Mouse (Mus musculus): ENCODE results near the gene Iqcg.
"Not testable (repeated sequence)": the region's sequence is repeated elsewhere in the genome, so short reads cannot be mapped to it uniquely, and the experiment has no call there.

Iqcg gene

DNA sequence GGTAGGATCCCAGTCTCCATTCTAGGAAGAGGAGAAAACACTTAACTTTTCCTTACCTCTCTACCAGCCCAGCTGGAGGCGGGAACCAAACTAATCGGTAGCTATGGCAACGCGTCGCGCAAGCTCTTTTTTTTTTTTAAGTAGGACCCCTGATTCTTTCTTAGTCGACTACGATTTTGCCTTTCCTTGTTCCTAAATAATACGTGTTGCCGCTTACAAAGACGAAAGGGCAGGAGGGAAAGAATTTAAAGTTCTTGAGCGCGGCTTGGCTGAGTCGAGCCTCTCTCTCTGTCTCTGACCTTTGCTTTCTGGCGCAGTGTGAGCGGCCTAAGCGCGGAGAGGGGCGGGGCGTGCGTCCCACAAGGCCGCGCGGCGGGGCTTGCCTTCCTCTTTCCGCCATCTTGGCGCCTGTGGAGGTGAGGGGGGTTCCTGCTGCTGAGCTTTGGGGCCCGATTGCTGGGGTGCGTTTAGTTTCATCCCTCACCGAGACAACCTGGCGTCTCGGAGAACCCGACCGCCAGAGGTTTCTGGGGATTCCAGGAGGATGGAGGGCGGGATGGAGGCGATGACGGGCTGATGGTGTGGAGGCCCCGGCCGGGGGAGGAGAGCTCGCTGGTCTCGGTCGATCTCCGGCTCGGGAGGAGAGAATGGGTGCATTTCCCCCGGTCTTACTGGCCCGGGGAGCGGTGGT is at the start of gene Iqcg, which contains the start of gene Rpl35a:
TSS of gene Iqcg (minus strand) at position 124 of the 691 bp plus-strand sequence.
TSS of gene Rpl35a (plus strand) at position 359 of the 691 bp plus-strand sequence.
- DNase-seq (ENCODE audit: low read depth in 1 of 2, low spot score in 2 of 2) = peak; percentile 78 to 88

GRCm38 (mm10) chr16:33085666-33086065 is 29.6 kb upstream of the Iqcg start:
- no peak for DNase-seq (ENCODE audit: low read depth in 1 of 2, low spot score in 2 of 2)

DNA sequence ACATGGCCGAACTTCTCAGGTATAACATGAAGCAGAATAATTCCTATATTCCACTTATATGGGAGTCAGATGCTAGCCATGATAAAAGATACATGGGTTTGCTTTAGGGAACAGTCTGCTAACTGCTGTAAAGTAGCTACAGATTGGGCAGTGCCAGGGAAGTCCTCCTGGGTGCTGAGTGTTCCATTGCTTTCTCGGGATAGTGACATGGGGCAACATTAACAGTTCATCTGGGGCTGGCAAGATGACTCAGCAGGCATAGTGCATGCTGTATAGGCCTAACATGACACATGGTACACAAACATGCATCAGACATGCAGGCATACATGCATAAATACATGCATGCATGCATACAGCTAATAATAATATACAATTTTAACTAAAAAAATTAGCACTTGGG is 28.0 kb upstream of the Iqcg start:
- DNase-seq (ENCODE audit: low read depth in 1 of 2, low spot score in 2 of 2) = no peak

- no peak for DNase-seq (ENCODE audit: low read depth in 1 of 2, low spot score in 2 of 2)
These were observed 26.9 kb upstream of the Iqcg start for GRCm38 (mm10) chr16:33082951-33083350.

GRCm38 (mm10) chr16:33080063-33080462 is 24.0 kb upstream of the Iqcg start:
- no peak for DNase-seq (ENCODE audit: low read depth in 1 of 2, low spot score in 2 of 2)

- DNase-seq (ENCODE audit: low read depth in 1 of 2, low spot score in 2 of 2) = no peak
These were observed 21.1 kb upstream of the Iqcg start for GRCm38 (mm10) chr16:33077069-33077627.

DNA sequence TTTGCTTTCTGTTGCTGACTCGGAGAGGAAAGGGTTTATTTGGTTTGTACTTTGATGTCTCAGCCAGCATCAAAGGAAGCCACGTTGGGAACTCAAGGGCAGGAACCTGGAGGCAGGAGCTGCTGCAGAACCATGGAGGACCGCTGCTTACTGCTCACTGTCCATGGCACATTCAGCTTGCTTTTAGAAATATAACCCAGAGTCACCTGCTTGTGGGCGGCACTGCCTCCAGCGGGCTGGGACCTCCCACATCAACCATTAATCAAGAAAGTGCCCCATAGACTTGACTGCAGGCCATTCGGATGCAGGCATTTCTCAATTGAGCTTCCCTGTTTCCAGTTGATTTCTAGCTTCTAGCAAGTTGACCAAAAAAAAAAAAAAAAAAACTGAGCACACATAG is 20.1 kb upstream of the Iqcg start:
- no peak for DNase-seq (ENCODE audit: low read depth in 1 of 2, low spot score in 2 of 2)

DNA sequence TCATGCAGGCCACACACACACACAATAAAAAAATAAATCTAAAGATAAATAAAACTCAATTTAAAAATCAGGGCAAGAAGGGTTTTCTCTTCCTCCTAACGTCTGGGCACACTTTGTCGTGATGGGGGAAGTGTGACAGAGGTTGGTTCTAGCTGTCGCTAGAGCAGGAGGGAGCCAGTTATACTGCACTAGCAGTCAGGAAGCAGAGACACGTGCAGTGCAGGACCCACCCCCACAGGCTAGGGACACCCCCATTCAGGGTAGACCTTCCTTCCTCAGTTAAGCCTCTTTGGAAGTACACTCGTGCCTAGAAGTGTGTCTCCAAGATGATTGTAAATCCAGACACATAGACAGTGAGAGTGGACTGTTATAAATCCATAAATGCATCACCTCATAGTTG is 18.9 kb upstream of the Iqcg start:
- DNase-seq (ENCODE audit: low read depth in 1 of 2, low spot score in 2 of 2) = no peak

GRCm38 (mm10) chr16:33072871-33073557 is 17.0 kb upstream of the Iqcg start:
- no peak for DNase-seq (ENCODE audit: low read depth in 1 of 2, low spot score in 2 of 2)

GRCm38 (mm10) chr16:33070928-33071327 is 14.9 kb upstream of the Iqcg start:
- DNase-seq (ENCODE audit: low read depth in 1 of 2, low spot score in 2 of 2) = no peak

DNA sequence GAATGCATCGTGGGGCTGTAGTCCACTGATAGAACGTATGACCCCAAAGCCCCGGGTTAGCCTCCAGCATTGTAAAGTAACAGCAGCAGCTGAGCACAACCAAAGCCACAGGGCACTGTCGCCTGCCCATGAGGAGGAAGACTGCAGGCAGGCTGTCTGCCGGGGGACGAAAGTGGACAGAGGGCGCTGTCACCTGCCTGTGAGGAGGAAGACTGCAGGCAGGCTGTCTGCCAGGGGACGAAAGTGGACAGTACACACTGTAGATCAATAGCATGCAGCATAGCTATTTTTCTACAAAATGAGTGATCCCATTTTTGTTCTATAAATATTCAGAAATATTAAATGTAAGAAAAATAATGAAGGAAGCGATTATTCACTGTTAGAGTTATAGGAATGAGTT is 8.6 kb upstream of the Iqcg start:
- DNase-seq (ENCODE audit: low read depth in 1 of 2, low spot score in 2 of 2) = no peak

DNA sequence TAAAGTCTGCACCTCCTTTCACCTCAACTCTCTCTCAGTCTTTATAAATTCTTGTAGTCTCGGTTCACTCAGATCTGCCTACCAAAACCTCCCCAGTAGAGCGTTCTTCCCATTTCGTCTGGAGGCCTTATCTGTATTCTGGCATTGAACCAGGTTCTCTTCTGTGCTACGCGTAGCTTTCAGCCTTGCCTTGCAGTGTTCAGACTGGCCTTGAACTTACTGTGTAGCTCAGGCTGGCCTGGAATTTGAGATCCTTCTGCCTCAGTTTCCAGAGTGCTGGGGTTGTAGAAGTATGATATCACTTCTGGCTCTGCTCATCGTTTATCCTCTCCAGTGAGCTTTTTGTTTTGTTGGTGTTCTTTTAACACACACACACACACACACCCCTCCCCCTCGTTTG is 7.2 kb upstream of the Iqcg start:
- no peak for DNase-seq (ENCODE audit: low read depth in 1 of 2, low spot score in 2 of 2)

DNA sequence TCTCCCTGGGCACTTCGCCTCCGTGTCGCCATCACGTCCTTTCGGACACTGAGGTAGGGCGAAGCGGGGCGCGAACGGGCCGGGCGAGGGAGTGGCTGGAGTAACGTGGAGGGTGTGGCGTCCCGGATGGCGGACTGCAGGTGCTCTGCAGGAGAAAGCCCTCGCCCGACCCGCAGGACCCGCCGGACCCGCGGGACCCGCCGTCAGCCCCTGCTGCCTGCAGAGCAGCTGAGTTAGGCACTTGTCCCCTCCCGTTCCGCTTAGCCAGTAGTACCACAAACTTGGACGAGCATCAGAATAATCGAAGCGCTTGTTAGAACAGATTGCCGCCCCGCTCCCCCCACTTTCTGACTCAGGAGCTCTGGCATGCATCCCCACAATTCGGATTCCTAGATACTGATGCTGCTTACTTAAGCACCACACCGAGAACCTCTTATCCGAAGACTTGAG is 6.7 kb upstream of the Iqcg start:
- DNase-seq (ENCODE audit: low read depth in 1 of 2, low spot score in 2 of 2) = no peak

DNA sequence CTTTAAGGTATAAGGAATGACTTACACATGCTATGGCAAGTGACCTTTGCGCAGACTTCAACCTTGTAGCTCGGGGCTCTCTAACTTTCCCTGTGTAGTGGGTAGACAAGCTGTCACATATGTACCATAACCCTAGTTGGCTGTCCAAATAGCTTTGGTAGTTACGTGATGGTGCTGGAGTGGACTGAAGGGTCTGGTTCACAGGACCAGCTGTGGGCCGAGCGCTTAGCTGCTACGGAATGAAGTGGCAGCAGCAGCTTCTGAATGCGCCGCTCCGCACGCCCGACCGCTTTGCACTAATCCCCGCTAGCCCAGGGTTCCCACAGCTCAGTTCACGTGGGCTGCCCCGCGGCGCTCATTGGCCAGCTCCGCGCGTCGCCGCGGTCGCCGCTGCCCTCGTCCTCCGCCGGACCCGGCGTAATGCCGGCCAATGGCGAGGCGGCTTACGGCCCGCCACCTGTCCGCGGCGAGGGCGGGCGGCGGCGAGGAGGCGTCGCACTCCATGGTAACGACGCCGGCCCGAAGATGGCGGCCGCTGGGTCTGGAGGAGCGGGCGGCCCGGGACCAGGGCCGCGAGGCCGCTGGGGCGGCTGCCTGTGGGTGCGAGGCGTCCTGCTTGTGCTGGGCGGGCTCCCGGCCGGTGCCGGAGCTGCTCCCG is 6.1 kb upstream of the Iqcg start, which contains the start of gene Lmln:
TSS of gene Lmln (plus strand) at position 498 of the 658 bp plus-strand sequence.
- peak; percentile 53 to 74 for DNase-seq (ENCODE audit: low read depth in 1 of 2, low spot score in 2 of 2)

DNA sequence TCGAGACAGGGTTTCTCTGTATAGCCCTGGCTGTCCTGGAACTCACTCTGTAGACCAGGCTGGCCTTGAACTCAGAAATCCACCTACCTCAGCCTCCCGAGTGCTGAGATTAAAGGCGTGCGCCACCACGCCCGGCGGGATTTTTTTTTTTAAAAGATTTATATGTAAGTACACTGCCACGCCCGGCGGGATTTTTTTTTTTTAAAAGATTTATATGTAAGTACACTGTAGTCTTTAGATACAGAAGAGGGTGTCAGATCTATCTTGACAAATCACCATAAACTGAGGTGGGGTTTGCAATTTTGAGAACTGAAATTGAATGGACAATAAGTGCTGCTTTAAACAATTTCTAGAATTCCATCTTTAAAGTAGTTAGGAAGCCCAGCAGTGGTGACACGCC is 5.4 kb upstream of the Iqcg start:
- DNase-seq (ENCODE audit: low read depth in 1 of 2, low spot score in 2 of 2) = no peak

GRCm38 (mm10) chr16:33060926-33061325 is 4.9 kb upstream of the Iqcg start:
- DNase-seq (ENCODE audit: low read depth in 1 of 2, low spot score in 2 of 2) = no peak

DNA sequence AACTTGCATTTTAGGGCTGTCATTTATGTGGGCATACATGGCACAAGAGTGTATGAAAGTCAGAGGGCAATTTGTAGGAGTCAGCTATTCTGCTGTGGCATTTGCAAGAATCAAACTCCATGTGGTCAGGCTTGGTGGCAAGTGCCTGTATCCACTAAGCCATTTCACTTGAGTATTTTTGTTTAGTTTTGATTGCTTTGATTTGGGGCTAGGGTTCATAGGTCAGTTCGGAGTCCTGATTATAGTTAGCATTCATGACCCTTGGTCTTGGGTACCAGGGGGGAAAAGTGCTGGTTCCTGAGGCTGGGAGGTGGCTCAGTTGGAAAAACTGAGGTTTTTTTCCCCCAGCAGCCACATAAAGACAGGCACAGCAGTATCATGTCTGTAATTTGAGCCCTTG is 3.5 kb upstream of the Iqcg start:
- no peak for DNase-seq (ENCODE audit: low read depth in 1 of 2, low spot score in 2 of 2)

DNA sequence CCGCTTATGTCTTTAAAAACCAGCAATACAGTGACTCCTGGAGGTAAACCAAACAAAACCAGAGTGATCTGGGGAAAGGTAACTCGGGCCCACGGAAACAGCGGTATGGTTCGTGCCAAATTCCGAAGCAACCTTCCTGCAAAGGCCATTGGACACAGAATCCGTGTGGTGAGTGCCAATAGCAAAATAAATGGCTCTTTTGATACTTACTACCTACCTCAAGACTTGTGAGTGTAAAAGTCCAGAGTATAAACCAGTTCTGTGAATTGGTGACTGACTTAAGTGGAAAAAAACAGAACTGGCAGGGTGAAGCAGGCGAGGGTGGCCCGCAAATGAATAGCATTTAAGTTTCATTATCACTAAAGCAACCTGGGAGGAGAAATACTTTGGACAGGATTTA is 2.6 kb upstream of the Iqcg start:
- not testable (repeated sequence) for DNase-seq (ENCODE audit: low read depth in 1 of 2, low spot score in 2 of 2)

- DNase-seq (ENCODE audit: low read depth in 1 of 2, low spot score in 2 of 2) = no peak
These were observed 2.0 kb upstream of the Iqcg start for GRCm38 (mm10) chr16:33058033-33058432.

DNA sequence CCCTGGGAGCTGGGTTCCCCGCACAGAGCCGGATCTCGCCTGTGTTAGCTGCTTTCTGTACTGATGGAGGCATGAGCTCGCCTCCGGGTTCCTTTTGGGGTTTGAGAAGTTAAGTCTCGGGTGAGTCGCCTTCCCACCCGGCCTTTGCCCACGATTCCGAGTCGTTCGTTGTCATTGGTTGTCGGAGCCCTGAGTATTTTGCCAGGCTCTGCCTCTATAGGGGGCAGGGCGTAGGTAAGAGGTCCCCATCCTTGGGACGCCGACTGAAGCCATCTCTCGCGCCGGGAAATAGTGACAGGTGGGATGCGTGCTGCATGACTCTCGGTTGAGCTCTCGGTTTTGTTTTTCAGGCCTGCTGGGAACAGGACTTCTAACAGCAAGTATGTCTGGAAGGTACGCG is 768 bp upstream of the Iqcg start:
- no peak for DNase-seq (ENCODE audit: low read depth in 1 of 2, low spot score in 2 of 2)

DNA sequence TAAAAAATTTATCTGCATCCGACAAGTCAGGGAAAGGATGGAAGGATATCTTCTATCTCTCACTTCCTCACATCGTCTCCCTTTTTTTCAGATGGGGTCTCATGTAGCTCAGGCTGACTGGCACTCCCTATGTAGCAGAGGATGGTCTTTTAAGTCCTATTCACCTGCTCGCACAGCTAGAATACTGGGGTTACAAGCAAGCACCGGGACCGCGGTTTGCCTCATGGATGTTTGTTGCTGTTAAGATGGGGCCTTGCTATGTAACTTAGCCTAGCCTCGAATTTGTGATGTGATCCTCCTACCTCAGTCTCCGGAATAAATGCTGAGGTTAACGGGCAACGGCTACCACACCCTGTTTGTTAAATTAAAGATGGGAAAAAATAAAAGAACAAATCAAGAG is 363 bp downstream of the Iqcg start:
- no peak for DNase-seq (ENCODE audit: low read depth in 1 of 2, low spot score in 2 of 2)

- not testable (repeated sequence) for DNase-seq (ENCODE audit: low read depth in 1 of 2, low spot score in 2 of 2)
These were observed 1.1 kb downstream of the Iqcg start for GRCm38 (mm10) chr16:33054927-33055326.
